Mouse (Mus musculus): ENCODE measurements around the gene Ccdc162. TPM values are rescaled to one million over a fixed set of nuclear protein-coding genes. Genes with fewer than 3 reads are reported as not detected.

Ccdc162 gene
- total and polyA plus RNA-seq, 2 experiments from 2014 or later: 0.16 TPM; not detected in 1

DNA sequence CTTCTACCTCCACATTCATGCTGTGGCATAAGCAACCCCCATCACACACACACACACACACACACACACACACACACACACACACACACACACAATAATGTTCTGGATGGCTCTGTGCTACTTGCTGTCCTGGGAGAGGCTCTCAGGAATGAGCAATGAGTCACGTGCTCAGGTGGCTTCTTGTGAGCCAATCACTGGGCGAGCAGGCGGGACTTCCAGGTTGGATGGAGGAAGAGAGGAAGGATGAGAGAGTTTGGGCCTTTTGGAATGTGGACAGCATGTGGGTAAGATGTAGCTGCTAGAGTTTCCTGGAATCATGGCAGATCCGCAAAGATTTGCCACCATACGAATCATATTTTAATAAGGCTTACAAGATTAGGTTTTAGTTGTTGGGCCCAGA is 40.8 kb upstream of the Ccdc162 start:
- Histone ChIP-seq H3K36me3 (replicated peaks; ENCODE audit: control insufficient read depth, insufficient read depth, low read length) (no peaks in the 10 kb centered on the region), H3K4me3 (ENCODE audit: low read depth, low read length) (no peak overlapping the region), H3K9ac (replicated peaks; ENCODE audit: low read depth, low read length) (no peak overlapping the region), H3K4me2 (ENCODE audit: low read depth, low read length) (no peak overlapping the region), H3K27ac (ENCODE audit: low read depth) (no peak overlapping the region), H3K27me3 (ENCODE audit: control insufficient read depth, insufficient read depth, low read length) (no peaks in the 10 kb centered on the region), H3K4me1 (ENCODE audit: control insufficient read depth, insufficient read depth) (peaks cover 4% of the 10 kb centered on the region; the same call in 1 of the 2 replicates), H3K9me3 (replicated peaks; ENCODE audit: control insufficient read depth, low read length) (no peaks in the 10 kb centered on the region)
- WGBS: 90% methylated on average over 5 of the region's 5 CpGs
- DNase-seq (ENCODE audit: low spot score): no peak
- TF ChIP-seq EP300 (IDR thresholded peaks at IDR 0.05; ENCODE audit: low read depth) (no peak), CTCF (IDR thresholded peaks at IDR 0.05; ENCODE audit: low read depth) (no peak)
- ATAC-seq (ENCODE audit: insufficient read depth, low read depth): no peak

GRCm38 (mm10) chr10:41751867-41752480 is 35.5 kb upstream of the Ccdc162 start:
- DNase-seq (ENCODE audit: low spot score): no peak
- WGBS: 62% methylated on average over 14 of the region's 14 CpGs
- H3K4me2 ChIP-seq (ENCODE audit: low read depth, low read length): peak overlapping the region; percentile 9; the same call in 1 of the 2 replicates
- H3K4me3 ChIP-seq (ENCODE audit: low read depth, low read length): no peak overlapping the region
- no peaks in the 10 kb centered on the region for H3K36me3 ChIP-seq (replicated peaks; ENCODE audit: control insufficient read depth, insufficient read depth, low read length)
- ATAC-seq (ENCODE audit: insufficient read depth, low read depth): no peak
- H3K27ac ChIP-seq (ENCODE audit: low read depth): no peak overlapping the region
- TF ChIP-seq CTCF (IDR thresholded peaks at IDR 0.05; ENCODE audit: low read depth) (no peak), EP300 (IDR thresholded peaks at IDR 0.05; ENCODE audit: low read depth) (no peak)
- H3K4me1 ChIP-seq (ENCODE audit: control insufficient read depth, insufficient read depth): no peaks in the 10 kb centered on the region
- H3K9ac ChIP-seq (replicated peaks; ENCODE audit: low read depth, low read length): no peak overlapping the region
- H3K27me3 ChIP-seq (ENCODE audit: control insufficient read depth, insufficient read depth, low read length): no peaks in the 10 kb centered on the region
- H3K9me3 ChIP-seq (replicated peaks; ENCODE audit: control insufficient read depth, low read length): no peaks in the 10 kb centered on the region

- H3K27me3 ChIP-seq (ENCODE audit: control insufficient read depth, insufficient read depth, low read length): no peaks in the 10 kb centered on the region
- H3K36me3 ChIP-seq (replicated peaks; ENCODE audit: control insufficient read depth, insufficient read depth, low read length): no peaks in the 10 kb centered on the region
- no peak overlapping the region for H3K9ac ChIP-seq (replicated peaks; ENCODE audit: low read depth, low read length)
- no peaks in the 10 kb centered on the region for H3K9me3 ChIP-seq (replicated peaks; ENCODE audit: control insufficient read depth, low read length)
- DNase-seq (ENCODE audit: low spot score) (no peak), ATAC-seq (ENCODE audit: insufficient read depth, low read depth) (no peak)
- H3K4me3 ChIP-seq (ENCODE audit: low read depth, low read length): no peak overlapping the region
- WGBS: 87% methylated on average over 3 of the region's 3 CpGs
- H3K4me2 ChIP-seq (ENCODE audit: low read depth, low read length): no peak overlapping the region
- TF ChIP-seq CTCF (IDR thresholded peaks at IDR 0.05; ENCODE audit: low read depth): no peak
- no peak for TF ChIP-seq EP300 (IDR thresholded peaks at IDR 0.05; ENCODE audit: low read depth)
- no peaks in the 10 kb centered on the region for H3K4me1 ChIP-seq (ENCODE audit: control insufficient read depth, insufficient read depth)
- H3K27ac ChIP-seq (ENCODE audit: low read depth): no peak overlapping the region
These were observed 32.9 kb upstream of the Ccdc162 start for GRCm38 (mm10) chr10:41749306-41749705.

DNA sequence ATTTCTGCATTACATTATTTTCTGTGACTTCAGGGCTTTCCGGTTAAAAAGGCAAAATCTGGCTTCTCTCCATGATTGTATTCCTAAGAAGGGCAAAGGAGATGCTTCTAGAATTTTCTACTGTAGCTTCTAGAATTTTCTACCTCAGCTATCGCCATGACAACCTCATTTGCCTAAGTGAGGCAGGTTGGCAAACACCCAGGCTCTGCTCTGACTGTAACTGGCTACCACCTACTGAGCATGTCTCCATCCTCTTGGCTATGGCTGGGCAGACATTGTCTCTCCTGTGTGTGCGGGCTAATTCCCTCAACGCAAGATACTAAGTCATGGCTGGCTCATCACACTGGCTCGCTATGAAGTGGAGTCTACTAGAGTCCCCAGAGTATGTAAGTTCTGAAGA is 30.1 kb upstream of the Ccdc162 start:
- TF ChIP-seq CTCF (IDR thresholded peaks at IDR 0.05; ENCODE audit: low read depth) (no peak), EP300 (IDR thresholded peaks at IDR 0.05; ENCODE audit: low read depth) (no peak)
- 89% methylated on average over 5 of the region's 5 CpGs for WGBS
- Histone ChIP-seq H3K9me3 (replicated peaks; ENCODE audit: control insufficient read depth, low read length) (no peaks in the 10 kb centered on the region), H3K9ac (replicated peaks; ENCODE audit: low read depth, low read length) (no peak overlapping the region), H3K36me3 (replicated peaks; ENCODE audit: control insufficient read depth, insufficient read depth, low read length) (peaks cover 4% of the 10 kb centered on the region; the same call in 1 of the 2 replicates), H3K27me3 (ENCODE audit: control insufficient read depth, insufficient read depth, low read length) (no peaks in the 10 kb centered on the region), H3K4me2 (ENCODE audit: low read depth, low read length) (no peak overlapping the region), H3K4me3 (ENCODE audit: low read depth, low read length) (no peak overlapping the region), H3K4me1 (ENCODE audit: control insufficient read depth, insufficient read depth) (no peaks in the 10 kb centered on the region), H3K27ac (ENCODE audit: low read depth) (no peak overlapping the region)
- DNase-seq (ENCODE audit: low spot score) (no peak), ATAC-seq (ENCODE audit: insufficient read depth, low read depth) (no peak)

- WGBS: 82% methylated on average over 4 of the region's 4 CpGs
- TF ChIP-seq CTCF (IDR thresholded peaks at IDR 0.05; ENCODE audit: low read depth) (no peak), EP300 (IDR thresholded peaks at IDR 0.05; ENCODE audit: low read depth) (no peak)
These were observed 27.6 kb upstream of the Ccdc162 start for GRCm38 (mm10) chr10:41744006-41744405.

DNA sequence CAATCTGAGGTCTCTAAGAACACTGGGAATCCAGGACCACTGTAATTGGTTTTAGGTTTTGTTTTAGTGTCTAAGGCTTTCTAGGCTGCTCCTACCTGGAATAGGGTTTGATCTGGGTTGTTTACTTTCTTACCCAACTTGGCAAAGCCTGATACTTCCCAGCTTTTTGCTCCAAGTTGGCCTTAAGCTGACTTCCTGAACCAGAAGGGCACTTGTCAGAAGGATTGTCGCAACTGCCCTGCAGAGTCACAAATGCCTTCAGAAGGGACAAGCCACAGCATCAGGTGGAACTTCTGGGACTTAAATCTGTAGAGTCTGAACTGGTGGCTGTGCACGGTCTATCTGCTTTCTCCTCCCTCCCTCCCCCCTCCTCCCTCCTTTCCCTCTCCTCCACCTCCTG is 23.8 kb upstream of the Ccdc162 start:
- no peak overlapping the region for H3K4me3 ChIP-seq (ENCODE audit: low read depth, low read length)
- 70% methylated on average over 2 of the region's 2 CpGs for WGBS
- no peaks in the 10 kb centered on the region for H3K4me1 ChIP-seq (ENCODE audit: control insufficient read depth, insufficient read depth)
- no peak overlapping the region for H3K27ac ChIP-seq (ENCODE audit: low read depth)
- DNase-seq (ENCODE audit: low spot score) (no peak), ATAC-seq (ENCODE audit: insufficient read depth, low read depth) (no peak)
- TF ChIP-seq EP300 (IDR thresholded peaks at IDR 0.05; ENCODE audit: low read depth): no peak
- TF ChIP-seq CTCF (IDR thresholded peaks at IDR 0.05; ENCODE audit: low read depth): no peak
- peaks cover 4% of the 10 kb centered on the region; the same call in 1 of the 2 replicates for H3K36me3 ChIP-seq (replicated peaks; ENCODE audit: control insufficient read depth, insufficient read depth, low read length)
- no peak overlapping the region for H3K4me2 ChIP-seq (ENCODE audit: low read depth, low read length)
- no peaks in the 10 kb centered on the region for H3K27me3 ChIP-seq (ENCODE audit: control insufficient read depth, insufficient read depth, low read length)
- no peaks in the 10 kb centered on the region for H3K9me3 ChIP-seq (replicated peaks; ENCODE audit: control insufficient read depth, low read length)
- H3K9ac ChIP-seq (replicated peaks; ENCODE audit: low read depth, low read length): no peak overlapping the region

More at GRCm38 (mm10) chr10:41744006-41744405, 27.6 kb upstream of the Ccdc162 start:
- Histone ChIP-seq H3K27me3 (ENCODE audit: control insufficient read depth, insufficient read depth, low read length) (no peaks in the 10 kb centered on the region), H3K36me3 (replicated peaks; ENCODE audit: control insufficient read depth, insufficient read depth, low read length) (peaks cover 4% of the 10 kb centered on the region; the same call in 1 of the 2 replicates), H3K27ac (ENCODE audit: low read depth) (no peak overlapping the region), H3K9me3 (replicated peaks; ENCODE audit: control insufficient read depth, low read length) (no peaks in the 10 kb centered on the region), H3K4me2 (ENCODE audit: low read depth, low read length) (no peak overlapping the region), H3K4me3 (ENCODE audit: low read depth, low read length) (no peak overlapping the region), H3K4me1 (ENCODE audit: control insufficient read depth, insufficient read depth) (no peaks in the 10 kb centered on the region), H3K9ac (replicated peaks; ENCODE audit: low read depth, low read length) (no peak overlapping the region)
- ATAC-seq (ENCODE audit: insufficient read depth, low read depth) (no peak), DNase-seq (ENCODE audit: low spot score) (no peak)

Measured in heart, postnatal 0 days (tissue).